Mouse (Mus musculus) megakaryocyte, embryonic 14.5 days (primary cell): ENCODE measurements around the gene Tbl1xr1.

Experiments used
- FLI1 ChIP-seq: IDR thresholded peaks from 2 replicates; pipeline ENCODE4 v1.6.1; 2012; ENCODE audit warnings: low read length, inconsistent platforms, mixed read lengths
- GATA1 ChIP-seq: IDR thresholded peaks from 3 replicates; pipeline ENCODE4 v1.6.1; 2012; ENCODE audit warnings: mixed read lengths, low read length, inconsistent platforms, borderline replicate concordance

DNA sequence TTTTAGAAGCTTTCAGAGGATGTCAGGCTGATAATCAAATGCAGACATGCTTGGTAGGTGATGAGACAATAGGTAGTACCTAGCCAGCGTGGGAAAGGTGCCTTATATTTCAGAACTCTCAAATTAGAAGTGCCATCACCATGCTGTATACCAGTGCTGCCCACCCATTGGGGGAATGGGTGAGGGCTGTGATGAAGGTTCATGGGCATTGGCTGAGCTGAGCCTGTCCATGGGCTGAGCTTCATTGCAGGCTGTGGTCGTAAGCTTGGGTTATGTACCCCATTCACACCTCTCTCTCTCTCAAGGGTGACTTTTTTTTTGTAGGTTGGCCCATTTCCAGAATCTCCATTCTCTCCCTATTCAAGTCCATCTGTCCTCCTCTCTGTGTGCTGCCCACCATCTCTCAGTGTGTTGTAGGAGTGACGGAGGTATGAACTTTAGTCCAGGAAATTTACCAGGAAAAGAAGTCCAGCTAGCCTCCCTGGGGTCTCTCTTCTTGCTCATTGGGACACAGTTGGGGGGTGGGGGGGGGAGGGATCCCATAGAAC is 63.7 kb downstream of the Tbl1xr1 start:
- TF ChIP-seq GATA1 (no peak), FLI1 (no peak)
